Mouse (Mus musculus) forebrain, embryonic 13.5 days (tissue): ENCODE measurements at regions not wholly inside any gene's neighbourhood (a gene's known extent, or its start where the extent isn't known, plus 50 kb on each side); places are given as distances from the start of the nearest gene placed in this dataset.

Experiments
- ATAC-seq: fragments of 200-750 bp; cut with Nextera tagmentation; 2 replicates; pipeline ENCODE4 v1.8.0; 2017
- H3K27ac ChIP-seq: fragments of 300-500 bp; sonication (generic); 2 replicates; pipeline ENCODE4 v1.5.1; 2015; ENCODE audit warnings: inconsistent platforms, mild to moderate bottlenecking, moderate library complexity
- H3K27me3 ChIP-seq: fragments of 300-500 bp; sonication (generic); 2 replicates; pipeline ENCODE4 v1.6.1; 2015; ENCODE audit warnings: mild to moderate bottlenecking, inconsistent platforms
- H3K36me3 ChIP-seq: fragments of 300-500 bp; sonication (generic); 2 replicates; pipeline ENCODE4 v1.6.1; 2015; ENCODE audit warnings: mild to moderate bottlenecking, inconsistent platforms; ENCODE audit not compliant: poor library complexity, severe bottlenecking
- H3K4me1 ChIP-seq: fragments of 300-500 bp; sonication (generic); 2 replicates; pipeline ENCODE4 v1.6.1; 2015; ENCODE audit warnings: inconsistent platforms
- H3K4me2 ChIP-seq: fragments of 300-500 bp; sonication (generic); 2 replicates; pipeline ENCODE4 v1.6.1; 2015; ENCODE audit warnings: inconsistent platforms, mild to moderate bottlenecking, moderate library complexity
- H3K4me3 ChIP-seq: fragments of 300-500 bp; sonication (generic); 2 replicates; pipeline ENCODE4 v1.5.1; 2015; ENCODE audit warnings: mild to moderate bottlenecking, inconsistent platforms
- H3K9ac ChIP-seq: fragments of 300-500 bp; sonication (generic); 2 replicates; pipeline ENCODE4 v1.6.1; 2015; ENCODE audit warnings: mild to moderate bottlenecking, inconsistent platforms
- H3K9me3 ChIP-seq: fragments of 300-500 bp; sonication (generic); replicated peaks from 2 replicates; pipeline ENCODE4 v1.6.1; 2016; ENCODE audit warnings: inconsistent platforms
- WGBS: fragments of 180-500 bp; shearing (Covaris S2); methylation state at CpG from one replicate; pipeline ENCODE4 v1.1.7; 2015; 5-methylcytosine and 5-hydroxymethylcytosine counted together

DNA sequence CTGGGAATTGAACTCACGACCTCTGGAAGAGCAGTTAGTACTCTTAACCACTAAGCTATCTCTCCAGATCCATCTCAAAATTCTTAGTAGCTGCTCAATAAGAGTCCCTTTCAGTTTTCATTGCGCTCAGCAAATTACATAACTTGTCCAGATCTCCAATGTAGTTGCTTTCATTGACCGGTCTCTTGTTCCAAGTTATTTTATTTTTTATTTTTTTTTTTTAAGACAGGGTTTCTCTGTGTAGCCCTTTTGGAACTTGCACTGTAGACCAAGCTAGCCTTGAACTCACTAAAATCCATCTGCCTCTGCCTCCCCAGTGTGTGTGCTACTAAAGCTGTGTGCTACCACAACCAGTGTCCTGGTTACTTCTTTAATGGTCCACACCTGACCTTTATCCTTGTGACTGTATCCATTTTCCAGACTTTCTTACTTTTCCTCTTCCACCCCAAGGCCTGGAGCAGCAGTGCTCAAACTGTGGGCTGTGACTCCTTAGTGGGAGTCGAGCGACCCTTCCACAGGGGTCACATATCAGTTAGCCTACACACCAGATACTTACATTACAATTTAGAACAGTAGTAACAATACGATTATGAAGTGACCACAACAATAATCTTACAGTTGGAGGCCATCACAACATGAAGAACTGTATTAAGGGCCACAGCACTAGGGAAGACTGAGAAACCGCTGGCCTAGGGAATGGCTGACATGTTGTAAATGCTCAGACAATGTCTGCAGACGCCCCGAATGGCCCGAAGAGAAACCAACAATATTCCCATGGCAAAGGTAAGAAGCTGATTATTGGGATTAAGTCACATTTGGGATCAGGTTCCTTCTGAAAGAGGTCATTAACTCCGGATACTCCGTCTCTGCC, 97.8 kb upstream of the Cpsf6 start:
- peak overlapping the region; percentile 55 for H3K9ac ChIP-seq
- no peaks in the 10 kb centered on the region for H3K36me3 ChIP-seq
- H3K4me1 ChIP-seq = peaks cover 8% of the 10 kb centered on the region
- H3K9me3 ChIP-seq = peaks cover 5% of the 10 kb centered on the region; the same call in 1 of the 2 replicates
- ATAC-seq = no peak
- peak overlapping the region; percentile 31; the same call in 1 of the 2 replicates for H3K27ac ChIP-seq
- peak overlapping the region; percentile 32 for H3K4me3 ChIP-seq
- H3K27me3 ChIP-seq = 0 out of 2 replicates have a peak, but pooled peaks cover 2% of the 10 kb centered on the region
- 42% methylated on average over 12 of the region's 12 CpGs for WGBS
- peak overlapping the region; percentile 59 for H3K4me2 ChIP-seq

DNA sequence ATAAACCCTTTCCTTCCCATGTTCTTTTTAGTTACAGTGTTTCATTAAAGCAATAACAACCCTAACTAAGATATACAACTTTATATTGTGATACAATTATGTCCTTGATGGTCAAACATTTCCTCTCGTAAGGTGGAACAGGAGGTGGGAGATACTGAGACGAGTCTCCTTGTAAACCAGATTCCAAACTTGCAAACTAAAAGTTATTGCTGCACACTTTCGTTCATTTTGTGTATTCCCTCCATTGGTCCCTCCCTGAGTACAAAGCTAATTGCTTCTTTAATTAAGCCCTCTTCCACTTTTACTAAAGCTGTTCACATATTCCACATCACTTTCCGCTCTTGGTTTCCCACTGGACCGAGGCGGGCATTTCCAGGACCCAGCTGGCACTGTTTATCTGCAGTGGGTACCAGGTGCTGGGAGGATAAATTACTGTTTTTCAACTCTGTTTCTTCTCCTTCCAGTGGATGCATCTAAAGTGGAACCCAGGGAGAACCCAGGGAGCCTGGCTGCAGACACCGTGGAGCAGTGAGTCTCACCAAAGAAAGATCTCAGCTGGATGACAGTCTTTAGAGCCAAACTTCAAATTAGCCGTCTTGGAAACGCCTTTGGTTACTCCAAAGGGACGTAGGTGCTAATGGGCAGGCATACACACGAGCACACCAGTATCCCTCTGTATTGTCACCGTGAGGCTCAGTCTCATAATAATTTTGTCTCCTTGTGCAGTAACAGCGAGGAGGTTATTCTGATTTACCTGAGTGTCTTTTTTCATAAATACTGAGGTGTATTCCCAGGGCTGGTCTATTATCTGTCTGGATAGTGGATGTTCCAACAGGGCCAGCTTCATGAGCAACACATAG, 95.5 kb upstream of the Cpsf6 start:
- Histone ChIP-seq H3K4me2 (no peak overlapping the region), H3K27ac (no peak overlapping the region), H3K4me3 (no peak overlapping the region), H3K9me3 (peaks cover 5% of the 10 kb centered on the region; the same call in 1 of the 2 replicates), H3K4me1 (peaks cover 8% of the 10 kb centered on the region), H3K36me3 (no peaks in the 10 kb centered on the region), H3K27me3 (0 out of 2 replicates have a peak, but pooled peaks cover 2% of the 10 kb centered on the region), H3K9ac (no peak overlapping the region)
- ATAC-seq = no peak
- 76% methylated on average over 13 of the region's 13 CpGs for WGBS

GRCm38 (mm10) chr10:117474351-117475085, 94.7 kb upstream of the Cpsf6 start:
- no peak for ATAC-seq
- H3K4me2 ChIP-seq = no peak overlapping the region
- 88% methylated on average over 4 of the region's 4 CpGs for WGBS

DNA sequence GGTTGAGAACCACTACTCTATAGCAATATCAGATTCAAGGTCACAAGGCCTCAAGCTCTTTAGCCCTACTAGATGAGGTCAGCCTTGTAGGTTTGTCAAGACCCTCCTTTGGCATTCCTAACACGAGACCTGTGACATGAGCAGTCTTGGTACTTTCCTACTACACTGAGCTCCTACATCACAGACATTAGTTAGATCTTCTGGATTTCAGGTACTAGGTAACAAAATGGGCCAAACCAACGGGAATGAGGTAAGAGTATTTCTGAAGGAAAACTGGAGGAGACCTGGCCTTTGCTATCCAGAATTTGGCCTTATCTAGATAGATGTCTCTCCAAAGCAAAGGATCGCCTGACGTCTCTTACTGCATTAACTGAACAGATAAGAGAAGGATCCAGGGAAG, 93.7 kb upstream of the Cpsf6 start:
- Histone ChIP-seq H3K4me3 (no peak overlapping the region), H3K9ac (no peak overlapping the region), H3K9me3 (peaks cover 5% of the 10 kb centered on the region; the same call in 1 of the 2 replicates), H3K4me1 (peaks cover 8% of the 10 kb centered on the region), H3K36me3 (no peaks in the 10 kb centered on the region), H3K4me2 (no peak overlapping the region), H3K27ac (no peak overlapping the region), H3K27me3 (no peaks in the 10 kb centered on the region)
- WGBS = 93% methylated on average over 4 of the region's 4 CpGs
- ATAC-seq = no peak

More at GRCm38 (mm10) chr10:117474351-117475085, 94.7 kb upstream of the Cpsf6 start:
- H3K27me3 ChIP-seq = 0 out of 2 replicates have a peak, but pooled peaks cover 2% of the 10 kb centered on the region
- no peaks in the 10 kb centered on the region for H3K36me3 ChIP-seq
- peaks cover 5% of the 10 kb centered on the region; the same call in 1 of the 2 replicates for H3K9me3 ChIP-seq
- H3K4me1 ChIP-seq = peaks cover 8% of the 10 kb centered on the region
- no peak overlapping the region for H3K4me3 ChIP-seq
- no peak overlapping the region for H3K9ac ChIP-seq
- no peak overlapping the region for H3K27ac ChIP-seq

- 90% methylated on average over 4 of the region's 4 CpGs for WGBS
- H3K27ac ChIP-seq = no peak overlapping the region
- no peak for ATAC-seq
Observed at GRCm38 (mm10) chr10:117472568-117472930, 92.7 kb upstream of the Cpsf6 start.

DNA sequence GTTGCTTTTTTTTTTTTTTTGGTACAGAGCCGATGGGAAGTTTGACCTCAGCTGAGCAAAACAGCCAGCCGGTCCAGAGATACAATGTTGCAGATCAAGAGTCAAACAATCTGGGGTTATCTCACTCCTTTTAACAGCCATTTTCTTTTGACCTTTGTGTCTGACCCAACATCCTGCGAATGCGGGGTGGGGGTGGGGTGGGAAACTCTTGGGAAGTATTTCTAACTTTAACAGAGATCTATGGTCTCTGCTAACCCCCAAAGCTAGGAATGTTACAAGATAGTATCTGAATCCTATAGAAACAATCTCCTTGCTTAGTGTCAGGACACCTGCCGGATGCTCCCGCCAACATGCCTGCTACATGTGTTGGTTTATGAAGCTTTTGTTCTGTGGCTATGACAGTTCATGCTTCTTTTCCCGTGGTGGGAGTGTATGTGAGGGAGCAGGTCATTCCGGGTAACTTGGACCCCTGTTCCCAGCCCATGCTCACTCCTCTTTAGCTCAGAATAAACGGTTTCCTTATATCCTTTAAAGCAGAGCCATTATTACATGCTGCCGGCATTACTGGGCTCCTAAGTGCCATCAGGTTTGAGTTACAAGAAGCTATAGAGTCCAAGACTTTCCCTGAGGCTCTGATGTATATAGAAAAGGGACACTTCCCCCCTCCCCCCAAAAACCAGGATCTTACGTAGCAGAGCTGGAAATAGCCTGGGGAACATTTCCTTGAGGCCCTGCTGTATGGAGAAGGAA, 92.2 kb upstream of the Cpsf6 start:
- 71% methylated on average over 11 of the region's 11 CpGs for WGBS
- H3K9ac ChIP-seq = no peak overlapping the region
- no peaks in the 10 kb centered on the region for H3K36me3 ChIP-seq
- H3K4me1 ChIP-seq = no peaks in the 10 kb centered on the region
- no peak overlapping the region for H3K4me2 ChIP-seq
- no peak overlapping the region for H3K27ac ChIP-seq
- ATAC-seq = no peak
- H3K9me3 ChIP-seq = peaks cover 5% of the 10 kb centered on the region; the same call in 1 of the 2 replicates
- H3K27me3 ChIP-seq = no peaks in the 10 kb centered on the region
- no peak overlapping the region for H3K4me3 ChIP-seq

More at GRCm38 (mm10) chr10:117472568-117472930, 92.7 kb upstream of the Cpsf6 start:
- Histone ChIP-seq H3K9me3 (peaks cover 5% of the 10 kb centered on the region; the same call in 1 of the 2 replicates), H3K27me3 (no peaks in the 10 kb centered on the region), H3K4me3 (no peak overlapping the region), H3K9ac (no peak overlapping the region), H3K4me2 (no peak overlapping the region), H3K4me1 (peaks cover under 1% of the 10 kb centered on the region), H3K36me3 (no peaks in the 10 kb centered on the region)

GRCm38 (mm10) chr10:117471036-117471817, 91.4 kb upstream of the Cpsf6 start:
- no peak overlapping the region for H3K27ac ChIP-seq
- ATAC-seq = no peak
- H3K36me3 ChIP-seq = no peaks in the 10 kb centered on the region
- WGBS = 48% methylated on average over 8 of the region's 8 CpGs
- H3K27me3 ChIP-seq = no peaks in the 10 kb centered on the region
- no peak overlapping the region for H3K9ac ChIP-seq
- peaks cover 5% of the 10 kb centered on the region; the same call in 1 of the 2 replicates for H3K9me3 ChIP-seq
- no peak overlapping the region for H3K4me3 ChIP-seq
- no peak overlapping the region for H3K4me2 ChIP-seq
- no peaks in the 10 kb centered on the region for H3K4me1 ChIP-seq

DNA sequence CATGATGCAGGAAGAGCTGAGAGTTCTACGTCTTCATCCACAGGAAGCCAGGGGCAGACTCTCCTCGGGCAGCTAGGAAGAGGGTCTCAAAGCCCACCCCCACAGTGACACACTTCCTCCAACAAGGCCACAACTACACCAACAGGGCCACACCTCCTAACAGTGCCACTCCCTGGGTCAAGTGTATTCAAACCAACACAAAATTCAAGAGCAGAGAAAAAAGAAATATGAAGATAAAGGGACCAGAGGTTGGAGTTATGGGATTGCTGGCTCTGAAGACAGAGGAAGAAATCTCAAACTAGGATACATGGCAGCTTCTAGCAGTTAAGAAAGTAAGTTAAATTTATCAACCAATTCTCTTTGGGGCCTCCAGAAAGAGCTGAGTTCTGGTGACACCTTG, 90.7 kb upstream of the Cpsf6 start:
- Histone ChIP-seq H3K9me3 (peaks cover 5% of the 10 kb centered on the region; the same call in 1 of the 2 replicates), H3K4me3 (no peak overlapping the region), H3K4me2 (no peak overlapping the region), H3K4me1 (no peaks in the 10 kb centered on the region), H3K9ac (no peak overlapping the region), H3K27me3 (no peaks in the 10 kb centered on the region), H3K36me3 (no peaks in the 10 kb centered on the region), H3K27ac (no peak overlapping the region)
- no peak for ATAC-seq
- 89% methylated on average over 2 of the region's 2 CpGs for WGBS

DNA sequence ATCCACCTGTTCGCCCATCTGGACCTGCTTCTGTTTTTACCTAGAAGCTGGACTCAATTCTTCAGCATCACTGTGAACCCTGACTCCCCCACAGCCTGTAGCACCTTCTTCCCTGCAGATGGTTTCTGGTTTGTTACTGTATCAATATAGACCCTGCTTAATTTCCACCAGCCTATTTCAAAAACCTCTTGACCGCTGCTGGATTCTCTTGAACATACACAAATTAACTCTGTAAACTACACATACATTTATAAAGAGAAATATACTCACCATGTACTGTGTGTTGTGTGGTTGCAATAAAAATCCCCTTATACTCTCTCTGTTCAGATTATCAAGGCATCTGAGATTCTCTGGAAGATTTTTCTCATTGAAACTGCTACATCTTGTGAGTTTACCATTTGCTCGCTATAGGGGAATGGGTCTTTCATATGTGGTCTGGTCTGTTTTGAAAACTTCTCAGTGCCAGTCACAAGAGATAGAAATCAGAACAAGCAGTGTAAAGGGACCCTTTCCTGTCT, 89.8 kb upstream of the Cpsf6 start:
- WGBS = over 99% methylated on average over 3 of the region's 3 CpGs
- Histone ChIP-seq H3K36me3 (no peaks in the 10 kb centered on the region), H3K27ac (no peak overlapping the region), H3K9me3 (peaks cover 5% of the 10 kb centered on the region; the same call in 1 of the 2 replicates), H3K4me3 (no peak overlapping the region), H3K9ac (no peak overlapping the region), H3K4me1 (no peaks in the 10 kb centered on the region), H3K27me3 (no peaks in the 10 kb centered on the region), H3K4me2 (no peak overlapping the region)
- no peak for ATAC-seq

DNA sequence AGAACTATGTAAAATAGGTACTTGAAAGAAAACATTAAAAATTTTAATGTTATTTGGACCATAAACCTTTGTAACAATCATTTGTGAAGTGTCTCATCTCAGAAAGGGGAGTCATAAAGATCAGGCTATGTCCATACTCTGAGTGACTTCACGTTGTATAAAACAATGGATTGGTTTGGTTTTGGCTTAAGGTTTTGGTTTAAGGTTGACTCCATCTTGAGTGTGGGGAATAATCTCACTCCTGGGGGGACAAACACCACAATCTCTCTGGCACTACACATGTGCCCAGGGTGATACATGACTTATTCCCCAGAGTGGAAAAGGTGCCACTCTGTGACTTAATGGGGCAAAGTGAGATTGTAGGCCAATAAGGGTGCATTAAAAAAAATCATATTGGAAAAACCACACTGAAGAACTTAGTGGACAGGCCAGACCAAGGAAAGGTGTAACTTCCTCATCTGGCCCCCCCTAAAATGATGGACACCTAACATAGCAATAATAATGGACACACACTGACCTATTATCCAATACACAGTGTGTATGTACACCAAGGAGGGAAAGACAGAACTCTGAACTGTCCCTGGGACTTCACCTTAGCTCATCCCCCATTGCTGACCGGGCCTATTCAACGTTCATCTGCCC, 89.2 kb upstream of the Cpsf6 start:
- Histone ChIP-seq H3K36me3 (no peaks in the 10 kb centered on the region), H3K4me2 (no peak overlapping the region), H3K27ac (no peak overlapping the region), H3K4me1 (no peaks in the 10 kb centered on the region), H3K9ac (no peak overlapping the region), H3K9me3 (peaks cover 3% of the 10 kb centered on the region; the same call in 1 of the 2 replicates), H3K4me3 (no peak overlapping the region), H3K27me3 (no peaks in the 10 kb centered on the region)
- no peak for ATAC-seq
- 94% methylated on average over 3 of the region's 3 CpGs for WGBS
